Mouse (Mus musculus): ENCODE results near the gene Reps1.
A peak's percentile ranks its signal among the peaks of the same experiment; 100 is the strongest.

Gene Reps1

DNA sequence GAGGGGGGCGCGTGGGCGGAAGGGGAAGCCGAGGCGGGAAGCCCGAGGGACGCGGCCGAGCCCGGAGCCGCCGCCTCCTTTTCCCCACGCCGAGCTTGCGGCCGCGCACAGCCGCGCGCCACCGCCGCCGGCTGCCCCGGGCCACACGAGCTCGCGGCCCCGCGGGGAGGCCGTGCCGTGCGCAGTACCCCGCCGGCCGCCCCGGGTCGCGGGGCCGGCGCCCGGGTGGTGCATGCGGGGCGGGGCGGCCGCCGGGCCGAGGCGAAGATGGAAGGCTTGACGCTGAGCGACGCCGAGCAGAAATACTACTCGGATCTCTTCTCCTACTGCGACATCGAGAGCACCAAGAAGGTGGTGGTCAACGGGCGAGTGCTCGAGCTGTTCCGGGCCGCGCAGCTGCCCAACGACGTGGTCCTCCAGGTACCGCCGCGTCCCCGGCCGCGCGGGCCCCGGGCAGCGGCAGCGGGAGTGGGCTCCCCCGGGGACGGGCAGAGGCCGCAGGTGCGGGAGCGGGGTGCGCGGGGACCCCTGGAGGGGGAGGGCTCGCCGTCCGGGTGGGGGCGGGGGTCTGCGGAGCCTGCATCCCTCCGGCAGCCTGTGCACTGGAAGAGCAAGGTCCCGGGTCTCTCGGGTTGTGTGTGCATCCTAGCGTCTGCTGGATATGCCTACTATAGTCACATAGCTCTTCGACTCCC, at the start of gene Reps1:
Reps1 (plus strand) TSS at position 166 of the 695 bp plus-strand sequence.
- no peak for DNase-seq (ENCODE audit: low spot score in 2 of 2)

- no peak for DNase-seq (ENCODE audit: low spot score in 2 of 2)
Measured at GRCm38 (mm10) chr10:18006756-18007155, 48.9 kb upstream of the Reps1 start.

DNA sequence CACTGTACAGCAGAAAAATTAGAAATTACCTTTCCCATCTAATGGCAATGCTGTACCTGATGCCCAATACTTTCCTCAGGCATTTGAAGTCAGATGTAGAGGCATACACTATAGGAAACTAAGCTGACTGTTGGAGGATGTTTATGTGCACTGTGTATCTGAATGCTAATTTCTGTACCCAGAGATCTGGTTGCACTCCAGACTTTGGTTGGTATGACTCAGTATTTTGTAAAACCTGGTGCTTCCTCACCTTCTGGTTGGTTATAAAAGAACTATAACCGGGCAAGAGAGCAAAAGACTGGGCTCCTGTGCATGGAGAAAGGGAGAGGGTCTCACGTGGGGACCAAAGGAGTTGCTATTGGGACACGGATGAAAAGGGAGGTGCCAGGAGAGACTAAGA, 48.4 kb upstream of the Reps1 start:
- DNase-seq (ENCODE audit: low spot score in 2 of 2) = no peak

DNA sequence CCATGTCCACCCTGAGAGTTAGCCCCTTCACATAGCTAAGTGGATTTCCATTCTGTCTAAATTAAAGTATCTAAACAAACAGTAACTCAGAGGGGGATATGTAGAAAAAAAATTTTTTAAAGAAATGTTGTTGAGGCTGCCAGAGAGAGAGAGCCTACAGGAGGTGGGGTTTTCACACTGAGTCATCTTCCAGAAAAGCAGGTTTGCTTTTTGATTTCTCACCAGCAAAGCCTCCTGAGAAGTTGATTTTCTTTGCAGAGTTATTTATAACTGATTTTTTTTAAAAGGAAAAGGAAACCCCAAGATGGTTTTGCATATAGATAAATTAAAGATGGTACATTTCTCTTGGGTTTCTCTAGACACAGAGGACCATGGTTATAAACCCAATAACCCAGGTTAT, 47.5 kb upstream of the Reps1 start:
- DNase-seq (ENCODE audit: low spot score in 2 of 2) = no peak

DNA sequence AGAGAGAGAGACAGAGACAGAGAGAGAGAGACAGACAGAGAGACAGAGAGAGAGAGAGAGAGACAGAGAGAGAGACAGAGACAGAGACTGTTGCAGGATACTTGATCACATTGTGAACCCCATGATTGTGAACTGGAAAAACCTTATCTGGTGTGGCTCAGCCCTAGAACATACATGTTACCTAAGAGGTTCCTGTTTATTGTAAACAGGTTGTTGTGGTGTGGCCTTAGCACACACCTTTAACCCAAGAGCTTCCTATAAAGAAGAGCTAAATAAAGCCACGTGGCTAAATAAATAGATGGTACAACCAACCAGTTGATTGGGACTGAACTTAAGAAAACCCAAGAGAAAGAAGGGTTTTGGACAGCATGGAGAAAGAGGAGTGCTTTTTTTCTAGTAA, 45.9 kb upstream of the Reps1 start:
- no peak for DNase-seq (ENCODE audit: low spot score in 2 of 2)

DNA sequence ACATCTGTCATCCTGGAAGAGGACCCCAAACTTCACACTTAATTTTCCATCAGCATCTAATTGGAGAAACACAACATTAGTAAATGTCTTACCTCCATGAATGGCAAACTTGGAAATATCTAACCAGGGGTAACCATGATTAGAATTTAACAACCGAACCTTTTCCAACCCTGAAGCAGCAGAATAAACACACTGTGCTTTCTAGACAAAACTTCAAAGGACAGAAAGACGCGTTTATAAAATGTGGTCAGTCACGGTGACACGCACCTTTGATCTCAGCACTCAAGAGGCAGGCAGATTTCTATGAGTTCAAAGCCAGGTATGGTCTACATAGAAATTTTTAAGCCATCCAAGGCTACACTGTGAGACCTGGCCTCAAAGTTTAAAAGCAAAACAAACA, 43.9 kb upstream of the Reps1 start:
- no peak for DNase-seq (ENCODE audit: low spot score in 2 of 2)

GRCm38 (mm10) chr10:18020443-18020842, 35.2 kb upstream of the Reps1 start:
- DNase-seq (ENCODE audit: low spot score in 2 of 2) = no peak

GRCm38 (mm10) chr10:18020846-18021245, 34.8 kb upstream of the Reps1 start:
- no peak for DNase-seq (ENCODE audit: low spot score in 2 of 2)

- no peak for DNase-seq (ENCODE audit: low spot score in 2 of 2)
Measured at GRCm38 (mm10) chr10:18021576-18022311, 33.9 kb upstream of the Reps1 start.

DNA sequence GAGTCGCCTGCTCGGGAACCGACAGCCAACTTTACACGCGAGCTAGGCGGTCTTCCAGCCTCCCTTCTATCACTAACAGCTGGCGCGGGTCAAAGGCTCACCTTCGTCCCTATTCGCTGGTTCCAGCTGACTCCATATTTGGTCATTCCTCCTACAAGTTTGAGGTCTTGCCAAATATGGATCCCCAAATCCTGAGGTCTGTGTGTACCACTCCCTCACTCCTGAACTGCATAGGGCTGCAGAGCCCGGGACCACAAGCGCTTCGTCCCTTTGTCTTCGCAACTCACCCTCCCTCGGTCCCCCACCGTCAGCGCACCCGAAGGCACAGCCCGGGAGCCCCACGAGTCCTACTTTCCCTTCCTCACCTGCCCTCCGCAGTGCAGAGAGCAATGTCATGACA, 33.3 kb upstream of the Reps1 start:
- DNase-seq (ENCODE audit: low spot score in 2 of 2) = peak; percentile 61 to 73

GRCm38 (mm10) chr10:18022741-18023347, 32.8 kb upstream of the Reps1 start, which contains the start of gene Abracl:
Abracl (minus strand) TSS chr10:18023288.
- peak; percentile 88 to 89 for DNase-seq (ENCODE audit: low spot score in 2 of 2)

- DNase-seq (ENCODE audit: low spot score in 2 of 2) = no peak
Measured at GRCm38 (mm10) chr10:18034408-18034807, 21.3 kb upstream of the Reps1 start.

- no peak for DNase-seq (ENCODE audit: low spot score in 2 of 2)
Measured at GRCm38 (mm10) chr10:18036849-18037248, 18.8 kb upstream of the Reps1 start.

GRCm38 (mm10) chr10:18046380-18046779, 9.3 kb upstream of the Reps1 start:
- no peak for DNase-seq (ENCODE audit: low spot score in 2 of 2)

GRCm38 (mm10) chr10:18047380-18048146, 8.1 kb upstream of the Reps1 start:
- no peak for DNase-seq (ENCODE audit: low spot score in 2 of 2)

DNA sequence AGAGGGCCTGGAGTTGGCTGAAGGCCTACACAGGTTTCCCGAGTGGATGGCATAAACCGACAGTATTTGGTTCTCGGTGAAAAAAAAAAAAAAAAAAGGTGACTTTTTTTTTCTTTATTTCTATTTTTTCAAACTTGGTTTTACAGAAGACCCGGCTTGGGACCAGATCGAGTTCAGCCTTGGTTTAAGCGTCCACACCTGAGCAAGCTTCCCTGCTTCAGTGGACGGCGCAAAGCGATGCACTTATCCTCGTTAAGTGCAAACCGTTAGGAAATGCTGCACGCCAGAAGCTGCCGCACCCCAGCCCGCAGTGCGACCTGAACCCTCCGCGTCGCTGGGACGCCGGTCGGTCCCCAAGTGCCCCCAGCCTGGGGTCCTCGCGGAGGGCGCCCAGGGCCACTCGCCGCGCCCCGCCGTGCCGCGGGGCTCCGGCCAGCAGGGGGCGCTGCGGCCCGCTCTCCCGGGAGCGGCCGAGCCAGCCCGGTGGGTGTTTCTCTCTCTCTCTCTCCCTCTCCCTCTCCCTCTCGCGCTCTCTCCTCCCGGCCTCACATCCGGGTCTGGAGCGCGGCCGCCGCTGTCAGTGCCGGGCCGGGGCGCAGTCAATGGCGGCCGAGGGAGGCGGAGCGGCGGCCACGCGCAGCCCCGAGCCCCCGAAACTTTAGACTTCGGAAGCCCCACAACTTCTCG, 509 bp upstream of the Reps1 start:
- DNase-seq (ENCODE audit: low spot score in 2 of 2) = peak; percentile 76 to 78

- DNase-seq (ENCODE audit: low spot score in 2 of 2) = no peak
Measured at GRCm38 (mm10) chr10:18056391-18056745, 707 bp downstream of the Reps1 start.

DNA sequence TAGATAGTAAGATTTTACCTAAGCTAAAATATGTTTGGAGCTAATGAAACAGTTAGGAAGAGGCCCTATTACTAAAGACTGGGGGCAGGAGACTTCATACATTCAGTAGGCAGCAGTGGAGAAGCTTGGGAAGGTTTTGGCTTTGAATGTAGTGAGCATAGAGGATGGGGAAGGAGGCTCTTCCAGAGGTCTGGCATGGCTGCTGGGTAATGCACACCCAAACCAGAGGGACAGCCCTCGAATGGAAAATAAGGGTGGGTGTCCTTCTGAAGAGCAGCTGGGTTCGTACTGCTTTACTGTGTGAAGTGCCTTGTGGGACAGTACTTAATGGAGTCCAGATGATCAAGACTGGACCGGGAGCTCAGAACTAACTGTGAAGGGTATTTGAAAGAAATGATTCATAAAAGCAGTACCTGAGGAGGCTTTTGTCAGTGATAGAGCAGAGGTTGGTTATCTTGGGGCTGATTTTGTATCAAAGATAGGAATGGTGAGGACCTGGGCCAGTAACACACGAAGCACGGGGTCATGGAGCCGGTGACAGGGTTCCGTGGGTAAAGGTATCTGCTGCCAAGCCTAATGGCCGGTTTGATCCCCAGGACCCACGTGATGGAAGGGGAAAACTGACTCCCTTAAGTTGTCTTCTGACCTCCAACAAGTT, 3.1 kb downstream of the Reps1 start:
- no peak for DNase-seq (ENCODE audit: low spot score in 2 of 2)

DNA sequence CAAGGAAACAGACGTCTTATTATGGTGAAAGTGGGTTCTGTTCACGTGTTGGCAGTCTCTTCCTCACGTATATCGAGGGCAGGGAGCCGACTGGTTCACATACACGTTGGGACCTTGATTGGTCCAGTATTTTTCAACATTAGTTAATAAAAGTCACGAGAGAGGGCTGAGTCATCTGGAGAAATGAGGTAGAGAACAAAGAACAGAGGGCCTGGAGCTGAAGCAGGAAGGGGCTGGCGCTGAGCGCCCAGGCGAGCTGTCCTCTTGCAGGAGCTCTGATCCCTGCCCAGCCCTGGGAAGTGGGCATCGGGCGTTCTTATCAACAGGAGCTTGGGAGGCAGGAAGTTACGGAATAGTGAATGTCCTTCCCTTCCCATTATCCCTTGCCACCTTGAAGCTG, 4.1 kb downstream of the Reps1 start:
- DNase-seq (ENCODE audit: low spot score in 2 of 2) = no peak

GRCm38 (mm10) chr10:18060778-18061177, 5.1 kb downstream of the Reps1 start:
- no peak for DNase-seq (ENCODE audit: low spot score in 2 of 2)

GRCm38 (mm10) chr10:18061533-18061932, 5.9 kb downstream of the Reps1 start:
- DNase-seq (ENCODE audit: low spot score in 2 of 2) = no peak

Measured in spleen, postnatal 36 days (tissue).